Comparison of ENCODE assay signal across 24 mouse cellular contexts in genomic region chr1:20691336-20691735, GRCm38 (mm10). TPM values are rescaled to one million over a fixed set of nuclear protein-coding genes. Genes with fewer than 3 reads are reported as not detected.
"Had no signal": no experiment of that assay in that cellular context is flagged by ENCODE, and none has a peak within 500 bp of the region (broad histone marks: within the 10 kb centered on the region; RNA-seq: fewer than 3 reads in every experiment).

No protein-coding gene starts in this region.

- H3K9ac ChIP-seq: limb, embryonic 12.5 days; liver, embryonic 12.5 days; lung, embryonic 15.5 days; midbrain, embryonic 12.5 days; neural tube, embryonic 12.5 days had no signal

- H3K36me3 ChIP-seq: limb, embryonic 12.5 days; liver, embryonic 12.5 days; lung, embryonic 15.5 days; midbrain, embryonic 12.5 days; neural tube, embryonic 12.5 days had no signal

- H3K27me3 ChIP-seq: limb, embryonic 12.5 days; liver, embryonic 12.5 days; lung, embryonic 15.5 days; megakaryocyte, embryonic 14.5 days; midbrain, embryonic 12.5 days; neural tube, embryonic 12.5 days had no signal

- ATAC-seq: inflammation-experienced regulatory T-cells, adult 6 months; intestine, postnatal 0 days; liver, embryonic 12.5 days had no signal

- H3K4me3 ChIP-seq: limb, embryonic 12.5 days; liver, embryonic 12.5 days; lung, embryonic 15.5 days; megakaryocyte, embryonic 14.5 days; midbrain, embryonic 12.5 days; neural tube, embryonic 12.5 days had no signal

- H3K9me3 ChIP-seq: limb, embryonic 12.5 days; liver, embryonic 12.5 days; lung, embryonic 15.5 days; megakaryocyte, embryonic 14.5 days; midbrain, embryonic 12.5 days; neural tube, embryonic 12.5 days had no signal

- DNase-seq: kidney, adult 8-10 months; kidney, postnatal 36 days; layer of hippocampus, adult 9-11 months; layer of hippocampus, postnatal 36 days; lung, postnatal 14 days; retina, postnatal 1 day; right cerebral cortex, postnatal 4 days; spleen, adult 18-20 months; thymus, postnatal 36 days had no signal

- H3K27ac ChIP-seq: kidney, postnatal 0 days; limb, embryonic 12.5 days; liver, embryonic 12.5 days; lung, embryonic 15.5 days; macrophage; midbrain, embryonic 12.5 days; neural tube, embryonic 12.5 days had no signal

- H3K4me1 ChIP-seq: limb, embryonic 12.5 days; liver, embryonic 12.5 days; lung, embryonic 15.5 days; megakaryocyte, embryonic 14.5 days; midbrain, embryonic 12.5 days; neural tube, embryonic 12.5 days had no signal

- H3K4me2 ChIP-seq: limb, embryonic 12.5 days; liver, embryonic 12.5 days; lung, embryonic 15.5 days; midbrain, embryonic 12.5 days; neural tube, embryonic 12.5 days had no signal

RNA-seq across cellular contexts. Expression of gene Il17a, which starts 39.4 kb away (rescaled TPM):
- total RNA-seq: layer of hippocampus, adult 18-20 months; layer of hippocampus, postnatal 36 days; left cerebral cortex, adult 8-10 months; left cerebral cortex, postnatal 25 days had no signal
- polyA plus RNA-seq: intestine, postnatal 0 days; kidney, postnatal 0 days; limb, embryonic 12.5 days; liver, embryonic 12.5 days; liver, embryonic 16.5 days; lung, embryonic 15.5 days; macrophage; midbrain, embryonic 12.5 days; neural tube, embryonic 12.5 days; stomach, embryonic 14.5 days had no signal
